Mouse (Mus musculus): ENCODE data around the gene Napepld.

- TF ChIP-seq CTCF (IDR thresholded peaks at IDR 0.05; ENCODE audit: control insufficient read depth, insufficient read depth, low read length) = no peak
- TF ChIP-seq POLR2A (IDR thresholded peaks at IDR 0.05; ENCODE audit: borderline replicate concordance, control insufficient read depth, low read depth, low read length) = peak; percentile 74; the same call in 1 of the 2 replicates
These were observed 55.6 kb downstream of the Napepld start, which contains the start of the genes Fbxl13 and Armc10 for GRCm38 (mm10) chr5:21645439-21646132.
